Mouse (Mus musculus): ENCODE results near the gene Slc25a13. TPM values are rescaled to one million over a fixed set of nuclear protein-coding genes. Genes with fewer than 3 reads are reported as not detected.
A peak's percentile ranks its signal among the peaks of the same experiment; 100 is the strongest.

The Slc25a13 gene
- polyA plus RNA-seq, 1 experiment from 2014 or later = 6.9 TPM

DNA sequence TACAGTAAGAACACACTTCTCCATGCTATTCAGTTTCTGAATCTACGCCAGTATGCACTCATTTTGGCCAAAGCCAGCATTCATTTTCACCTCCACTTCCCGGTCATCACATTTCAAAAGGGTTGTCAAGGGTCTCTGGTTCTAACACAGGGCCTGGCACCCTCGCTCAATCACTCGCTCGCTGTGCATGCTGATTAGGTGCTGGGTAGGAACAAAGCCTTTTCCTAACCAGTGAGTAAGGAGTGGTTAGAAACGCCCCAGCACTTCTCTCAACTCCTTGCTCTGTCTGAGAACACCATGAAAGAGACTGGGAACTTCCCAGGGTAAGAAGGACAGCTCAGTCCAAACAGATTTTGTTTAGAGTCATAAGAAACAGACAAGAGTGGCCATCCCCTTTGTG lies 193.0 kb downstream of the Slc25a13 start:
- ATAC-seq (ENCODE audit: low FRiP score, low TSS enrichment) (no peak), DNase-seq (no peak)
- H3K36me3 ChIP-seq (ENCODE audit: control insufficient read depth, insufficient read depth, low read length) = no peaks in the 10 kb centered on the region
- 33% methylated on average over 6 of the region's 6 CpGs for WGBS
- no peak overlapping the region for H3K27ac ChIP-seq (replicated peaks; ENCODE audit: low read depth, low read length)
- no peak overlapping the region for H3K4me2 ChIP-seq (ENCODE audit: low read length)
- no peaks in the 10 kb centered on the region for H3K27me3 ChIP-seq (ENCODE audit: control insufficient read depth, insufficient read depth, low read length)
- no peak overlapping the region for H3K9ac ChIP-seq (replicated peaks; ENCODE audit: low read length)
- no peaks in the 10 kb centered on the region for H3K9me3 ChIP-seq (ENCODE audit: control insufficient read depth, low read length)
- H3K4me3 ChIP-seq (replicated peaks; ENCODE audit: low read depth, low read length) = no peak overlapping the region
- H3K4me1 ChIP-seq (ENCODE audit: control insufficient read depth, insufficient read depth, low read length) = no peaks in the 10 kb centered on the region

DNA sequence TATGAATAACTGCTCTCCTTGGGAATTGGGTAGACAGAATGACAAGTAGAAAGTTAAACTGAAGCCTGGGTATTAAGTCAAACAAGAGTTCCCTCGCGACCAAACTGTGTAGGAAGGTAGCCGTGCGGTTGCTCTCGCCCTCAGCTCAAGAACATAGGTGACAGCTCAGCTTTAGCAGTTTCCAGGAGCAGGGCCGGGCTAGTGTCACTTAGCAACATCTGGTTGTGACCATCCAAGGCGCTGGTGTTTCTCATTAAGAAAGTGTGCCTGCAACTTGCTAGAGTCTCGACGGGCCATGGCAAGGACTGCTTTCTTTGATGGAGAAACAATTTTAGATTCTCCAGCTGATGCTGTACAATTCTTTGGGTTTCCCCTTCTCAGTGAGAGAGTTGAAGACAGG lies 200.0 kb downstream of the Slc25a13 start:
- Histone ChIP-seq H3K27me3 (ENCODE audit: control insufficient read depth, insufficient read depth, low read length) (no peaks in the 10 kb centered on the region), H3K9ac (replicated peaks; ENCODE audit: low read length) (no peak overlapping the region)
- 39% methylated on average over 9 of the region's 9 CpGs for WGBS

DNA sequence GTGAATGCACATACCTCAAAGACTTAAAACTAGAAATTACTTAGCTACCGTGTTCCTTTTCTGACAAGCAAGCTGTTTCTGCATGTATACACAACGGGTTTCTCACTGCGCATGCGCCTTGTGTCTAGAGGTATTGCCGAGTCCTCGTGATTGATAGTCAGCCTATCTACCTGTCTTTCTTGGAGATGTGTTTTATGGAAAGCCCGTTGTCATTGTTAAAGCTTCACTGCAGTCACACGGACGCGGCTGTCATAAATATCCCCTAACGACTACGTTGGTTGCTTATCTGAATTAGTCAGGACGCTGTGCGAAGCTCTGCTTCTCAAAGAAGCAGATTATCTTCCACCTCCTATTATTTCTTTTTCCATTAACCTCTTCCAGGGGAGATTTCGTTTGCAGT lies 201.4 kb downstream of the Slc25a13 start:
- Histone ChIP-seq H3K36me3 (ENCODE audit: control insufficient read depth, insufficient read depth, low read length) (no peaks in the 10 kb centered on the region), H3K27me3 (ENCODE audit: control insufficient read depth, insufficient read depth, low read length) (no peaks in the 10 kb centered on the region), H3K27ac (replicated peaks; ENCODE audit: low read depth, low read length) (no peak overlapping the region), H3K4me1 (ENCODE audit: control insufficient read depth, insufficient read depth, low read length) (0 out of 2 replicates have a peak, but pooled peaks cover 5% of the 10 kb centered on the region), H3K9ac (replicated peaks; ENCODE audit: low read length) (no peak overlapping the region), H3K9me3 (ENCODE audit: control insufficient read depth, low read length) (no peaks in the 10 kb centered on the region), H3K4me2 (ENCODE audit: low read length) (peak overlapping the region; percentile 33), H3K4me3 (replicated peaks; ENCODE audit: low read depth, low read length) (no peak overlapping the region)
- no peak for ATAC-seq (ENCODE audit: low FRiP score, low TSS enrichment)
- peak; percentile 72 for DNase-seq
- 48% methylated on average over 15 of the region's 15 CpGs for whole genome bisulfite sequencing

More for the DNA sequence above, 200.0 kb downstream of the Slc25a13 start:
- H3K27ac ChIP-seq (replicated peaks; ENCODE audit: low read depth, low read length) = no peak overlapping the region
- no peak overlapping the region for H3K4me3 ChIP-seq (replicated peaks; ENCODE audit: low read depth, low read length)
- ATAC-seq (ENCODE audit: low FRiP score, low TSS enrichment) (no peak), DNase-seq (no peak)
- no peaks in the 10 kb centered on the region for H3K36me3 ChIP-seq (ENCODE audit: control insufficient read depth, insufficient read depth, low read length)
- 0 out of 2 replicates have a peak, but pooled peaks cover 5% of the 10 kb centered on the region for H3K4me1 ChIP-seq (ENCODE audit: control insufficient read depth, insufficient read depth, low read length)
- no peaks in the 10 kb centered on the region for H3K9me3 ChIP-seq (ENCODE audit: control insufficient read depth, low read length)
- H3K4me2 ChIP-seq (ENCODE audit: low read length) = no peak overlapping the region

DNA sequence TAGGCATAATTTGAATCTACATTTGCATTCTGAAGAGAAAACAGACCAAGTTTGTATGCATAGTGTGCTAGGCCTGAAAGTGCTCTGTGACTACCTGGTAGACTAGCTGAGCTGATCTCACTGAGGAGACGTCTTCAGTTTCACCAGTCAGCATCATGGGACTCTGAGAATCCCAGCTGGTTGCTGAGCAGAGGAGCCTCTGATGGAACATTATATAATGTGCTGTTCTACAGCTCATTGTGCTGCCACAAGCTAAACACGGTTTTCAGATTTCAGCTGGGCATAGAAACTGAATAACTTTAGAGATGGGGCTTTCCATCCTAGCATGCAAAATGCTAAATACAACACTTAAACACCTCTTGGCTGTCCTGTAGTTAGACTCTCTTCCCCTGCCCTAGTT lies 205.6 kb downstream of the Slc25a13 start:
- H3K9me3 ChIP-seq (ENCODE audit: control insufficient read depth, low read length) = no peaks in the 10 kb centered on the region
- H3K27ac ChIP-seq (replicated peaks; ENCODE audit: low read depth, low read length) = no peak overlapping the region
- WGBS = 79% methylated on average over 2 of the region's 2 CpGs
- no peak for ATAC-seq (ENCODE audit: low FRiP score, low TSS enrichment)
- no peak overlapping the region for H3K4me2 ChIP-seq (ENCODE audit: low read length)
- H3K4me1 ChIP-seq (ENCODE audit: control insufficient read depth, insufficient read depth, low read length) = no peaks in the 10 kb centered on the region
- no peak overlapping the region for H3K4me3 ChIP-seq (replicated peaks; ENCODE audit: low read depth, low read length)
- no peaks in the 10 kb centered on the region for H3K36me3 ChIP-seq (ENCODE audit: control insufficient read depth, insufficient read depth, low read length)
- no peak overlapping the region for H3K9ac ChIP-seq (replicated peaks; ENCODE audit: low read length)
- no peak for DNase-seq
- no peaks in the 10 kb centered on the region; the same call in 1 of the 2 replicates for H3K27me3 ChIP-seq (ENCODE audit: control insufficient read depth, insufficient read depth, low read length)

DNA sequence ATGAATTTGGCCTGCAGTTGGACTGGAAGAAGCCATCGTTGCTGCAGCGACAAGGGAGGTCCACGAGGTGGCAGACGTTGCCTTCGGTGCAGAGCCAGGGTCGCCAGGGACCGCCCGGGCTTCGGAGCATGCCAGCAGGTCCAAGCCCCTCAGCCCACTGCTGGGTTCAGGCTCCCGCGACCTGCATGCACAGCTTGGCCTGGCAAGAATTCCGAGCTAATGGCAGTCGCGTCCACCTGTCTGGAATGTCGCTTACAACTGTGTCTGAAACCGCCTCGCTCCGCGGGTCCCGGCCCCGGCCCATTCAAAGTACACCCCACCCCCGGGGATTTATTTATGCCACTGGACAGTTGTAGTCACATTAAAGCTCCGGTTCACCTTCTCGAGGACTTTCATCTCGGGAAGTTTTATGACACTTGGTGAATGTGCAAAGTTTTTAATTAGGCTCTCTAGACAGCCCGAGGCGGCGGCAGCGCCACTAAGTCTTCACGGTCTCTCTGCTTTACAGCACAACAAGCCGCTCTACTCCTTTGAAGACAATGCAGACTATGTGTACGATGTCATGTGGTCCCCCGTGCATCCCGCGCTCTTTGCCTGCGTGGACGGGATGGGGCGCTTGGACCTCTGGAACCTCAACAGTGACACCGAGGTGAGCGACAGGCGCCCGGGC lies 211.1 kb downstream of the Slc25a13 start:
- no peak overlapping the region for H3K27ac ChIP-seq (replicated peaks; ENCODE audit: low read depth, low read length)
- WGBS = 3% methylated on average over 42 of the region's 42 CpGs

DNA sequence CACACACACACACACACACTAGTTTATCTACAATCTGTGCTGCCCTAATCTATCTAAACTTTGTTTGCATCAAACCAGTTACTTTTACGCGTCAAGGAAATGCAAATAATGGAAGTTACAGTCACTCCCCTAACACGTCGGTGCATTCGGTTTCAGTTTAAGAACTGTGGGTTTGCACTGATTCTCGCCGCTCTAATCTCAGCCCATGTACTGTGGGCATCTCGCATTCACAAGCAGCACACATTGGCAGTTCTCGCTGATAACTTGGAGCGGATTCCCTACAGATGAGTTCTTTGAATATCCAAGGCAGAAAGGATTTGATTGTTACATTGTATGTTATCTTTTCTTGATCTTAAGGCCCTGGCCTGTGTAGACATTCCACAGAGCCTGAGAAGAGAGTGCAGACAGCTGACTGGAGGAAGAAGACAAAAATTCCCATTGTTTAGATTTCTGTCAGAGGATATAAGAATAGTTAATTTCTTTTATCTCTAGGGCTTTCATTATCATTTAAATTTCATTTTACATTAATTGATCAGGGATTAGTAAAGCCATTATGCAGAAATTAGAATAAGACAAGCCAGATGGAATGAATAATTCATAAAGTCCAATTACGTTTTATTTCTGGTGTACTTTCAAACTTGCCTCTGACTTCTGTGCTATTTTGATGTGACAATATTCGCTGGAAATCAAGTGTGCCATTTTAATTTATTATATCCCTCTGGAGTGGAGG lies 212.1 kb downstream of the Slc25a13 start:
- H3K4me1 ChIP-seq (ENCODE audit: control insufficient read depth, insufficient read depth, low read length) = peaks cover 5% of the 10 kb centered on the region; the same call in 1 of the 2 replicates
- 47% methylated on average over 12 of the region's 12 CpGs for WGBS
- H3K4me2 ChIP-seq (ENCODE audit: low read length) = peak overlapping the region; percentile 98; the same call in 1 of the 2 replicates
- no peak overlapping the region for H3K4me3 ChIP-seq (replicated peaks; ENCODE audit: low read depth, low read length)
- H3K36me3 ChIP-seq (ENCODE audit: control insufficient read depth, insufficient read depth, low read length) = no peaks in the 10 kb centered on the region
- ATAC-seq (ENCODE audit: low FRiP score, low TSS enrichment) = 0 out of 2 replicates have a peak, but pooled peaks have one; percentile 5
- H3K9me3 ChIP-seq (ENCODE audit: control insufficient read depth, low read length) = no peaks in the 10 kb centered on the region
- peak; percentile 48 for DNase-seq
- H3K9ac ChIP-seq (replicated peaks; ENCODE audit: low read length) = no peak overlapping the region
- no peak overlapping the region for H3K27ac ChIP-seq (replicated peaks; ENCODE audit: low read depth, low read length)
- no peaks in the 10 kb centered on the region; the same call in 1 of the 2 replicates for H3K27me3 ChIP-seq (ENCODE audit: control insufficient read depth, insufficient read depth, low read length)

More for the DNA sequence above, 211.1 kb downstream of the Slc25a13 start:
- ATAC-seq (ENCODE audit: low FRiP score, low TSS enrichment) (peak; percentile 96), DNase-seq (peak; percentile 94)
- peak overlapping the region; percentile 98 for H3K4me2 ChIP-seq (ENCODE audit: low read length)
- H3K27me3 ChIP-seq (ENCODE audit: control insufficient read depth, insufficient read depth, low read length) = no peaks in the 10 kb centered on the region; the same call in 1 of the 2 replicates
- H3K9ac ChIP-seq (replicated peaks; ENCODE audit: low read length) = peak overlapping the region; percentile 42; the same call in 1 of the 2 replicates
- no peaks in the 10 kb centered on the region for H3K36me3 ChIP-seq (ENCODE audit: control insufficient read depth, insufficient read depth, low read length)
- H3K4me3 ChIP-seq (replicated peaks; ENCODE audit: low read depth, low read length) = peak overlapping the region; percentile 49
- H3K4me1 ChIP-seq (ENCODE audit: control insufficient read depth, insufficient read depth, low read length) = peaks cover 5% of the 10 kb centered on the region; the same call in 1 of the 2 replicates
- H3K9me3 ChIP-seq (ENCODE audit: control insufficient read depth, low read length) = no peaks in the 10 kb centered on the region

DNA sequence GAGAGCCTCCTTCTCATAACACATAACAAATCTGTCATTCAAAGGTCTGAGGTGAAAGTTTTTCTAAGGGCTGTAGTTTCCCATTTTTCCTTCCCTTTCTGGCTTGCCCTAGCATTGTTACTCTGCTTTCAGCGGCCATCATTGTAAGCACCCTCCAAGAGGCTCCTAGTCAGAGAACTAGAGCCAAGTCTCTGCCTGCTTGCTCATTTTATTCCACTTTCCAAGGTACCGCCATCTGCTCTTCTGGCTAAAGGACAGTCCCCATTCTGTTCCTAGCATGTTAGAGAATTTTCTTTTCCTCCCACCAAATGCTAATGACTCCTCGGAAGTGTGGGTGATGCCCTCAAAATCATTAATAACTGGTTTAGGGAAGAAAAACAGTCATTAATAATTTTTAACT lies 214.9 kb downstream of the Slc25a13 start:
- Histone ChIP-seq H3K27me3 (ENCODE audit: control insufficient read depth, insufficient read depth, low read length) (no peaks in the 10 kb centered on the region; the same call in 1 of the 2 replicates), H3K4me3 (replicated peaks; ENCODE audit: low read depth, low read length) (no peak overlapping the region), H3K27ac (replicated peaks; ENCODE audit: low read depth, low read length) (no peak overlapping the region), H3K4me1 (ENCODE audit: control insufficient read depth, insufficient read depth, low read length) (peaks cover 12% of the 10 kb centered on the region; the same call in 1 of the 2 replicates), H3K9me3 (ENCODE audit: control insufficient read depth, low read length) (no peaks in the 10 kb centered on the region), H3K36me3 (ENCODE audit: control insufficient read depth, insufficient read depth, low read length) (no peaks in the 10 kb centered on the region), H3K9ac (replicated peaks; ENCODE audit: low read length) (no peak overlapping the region), H3K4me2 (ENCODE audit: low read length) (no peak overlapping the region)
- DNase-seq = no peak
- no peak for ATAC-seq (ENCODE audit: low FRiP score, low TSS enrichment)
- 85% methylated on average over 3 of the region's 3 CpGs for WGBS

GRCm38 (mm10) chr6:5997535-5997934 lies 219.4 kb downstream of the Slc25a13 start:
- ATAC-seq (ENCODE audit: low FRiP score, low TSS enrichment) = no peak; the same call in 1 of the 2 replicates

More at GRCm38 (mm10) chr6:5997535-5997934, 219.4 kb downstream of the Slc25a13 start:
- Histone ChIP-seq H3K9ac (replicated peaks; ENCODE audit: low read length) (no peak overlapping the region), H3K4me3 (replicated peaks; ENCODE audit: low read depth, low read length) (no peak overlapping the region), H3K27me3 (ENCODE audit: control insufficient read depth, insufficient read depth, low read length) (no peaks in the 10 kb centered on the region), H3K4me1 (ENCODE audit: control insufficient read depth, insufficient read depth, low read length) (peaks cover 10% of the 10 kb centered on the region; the same call in 1 of the 2 replicates), H3K9me3 (ENCODE audit: control insufficient read depth, low read length) (no peaks in the 10 kb centered on the region), H3K27ac (replicated peaks; ENCODE audit: low read depth, low read length) (no peak overlapping the region), H3K36me3 (ENCODE audit: control insufficient read depth, insufficient read depth, low read length) (no peaks in the 10 kb centered on the region), H3K4me2 (ENCODE audit: low read length) (no peak overlapping the region)
- peak; percentile 42 for DNase-seq
- WGBS = 28% methylated on average over 6 of the region's 6 CpGs

Measured in midbrain, embryonic 14.5 days (tissue).